Mouse (Mus musculus): ENCODE data around the gene Ccdc3. TPM values are rescaled to one million over a fixed set of nuclear protein-coding genes. Genes with fewer than 3 reads are reported as not detected.

Gene Ccdc3
- polyA plus RNA-seq, 1 experiment from 2014 or later = 3.9 TPM

GRCm38 (mm10) chr2:5139961-5140360, 2.4 kb downstream of the Ccdc3 start:
- peaks cover 26% of the 10 kb centered on the region for H3K27me3 ChIP-seq (ENCODE audit: control insufficient read depth, insufficient read depth, low read length)
- H3K9ac ChIP-seq (ENCODE audit: low read length) = no peak overlapping the region
- no peaks in the 10 kb centered on the region; the same call in 1 of the 2 replicates for H3K4me1 ChIP-seq (replicated peaks; ENCODE audit: control insufficient read depth, insufficient read depth, low read length)
- 39% methylated on average over 4 of the region's 4 CpGs for WGBS
- no peak overlapping the region for H3K4me3 ChIP-seq (ENCODE audit: low read depth, low read length)
- no peak overlapping the region for H3K4me2 ChIP-seq (ENCODE audit: low read depth, low read length, severe bottlenecking)
- no peak for ATAC-seq (replicated peaks; ENCODE audit: low FRiP score)
- no peak for DNase-seq (ENCODE audit: low spot score)
- H3K36me3 ChIP-seq (ENCODE audit: control insufficient read depth, insufficient read depth, low read length) = no peaks in the 10 kb centered on the region
- H3K27ac ChIP-seq (ENCODE audit: low read depth, low read length) = no peak overlapping the region
- no peaks in the 10 kb centered on the region for H3K9me3 ChIP-seq (ENCODE audit: control insufficient read depth, low read length)

- no peak overlapping the region for H3K4me3 ChIP-seq (ENCODE audit: low read depth, low read length)
- 73% methylated on average over 6 of the region's 6 CpGs for WGBS
- no peak overlapping the region for H3K27ac ChIP-seq (ENCODE audit: low read depth, low read length)
- no peaks in the 10 kb centered on the region for H3K9me3 ChIP-seq (ENCODE audit: control insufficient read depth, low read length)
- no peaks in the 10 kb centered on the region for H3K4me1 ChIP-seq (replicated peaks; ENCODE audit: control insufficient read depth, insufficient read depth, low read length)
- DNase-seq (ENCODE audit: low spot score) (no peak), ATAC-seq (replicated peaks; ENCODE audit: low FRiP score) (no peak)
- no peaks in the 10 kb centered on the region; the same call in 1 of the 2 replicates for H3K27me3 ChIP-seq (ENCODE audit: control insufficient read depth, insufficient read depth, low read length)
- no peak overlapping the region for H3K4me2 ChIP-seq (ENCODE audit: low read depth, low read length, severe bottlenecking)
- H3K9ac ChIP-seq (ENCODE audit: low read length) = no peak overlapping the region
- H3K36me3 ChIP-seq (ENCODE audit: control insufficient read depth, insufficient read depth, low read length) = no peaks in the 10 kb centered on the region
Measured at GRCm38 (mm10) chr2:5144446-5144845, 6.9 kb downstream of the Ccdc3 start.

GRCm38 (mm10) chr2:5147907-5148306, 10.3 kb downstream of the Ccdc3 start:
- Histone ChIP-seq H3K4me2 (ENCODE audit: low read depth, low read length, severe bottlenecking) (no peak overlapping the region), H3K27me3 (ENCODE audit: control insufficient read depth, insufficient read depth, low read length) (no peaks in the 10 kb centered on the region), H3K9ac (ENCODE audit: low read length) (no peak overlapping the region), H3K36me3 (ENCODE audit: control insufficient read depth, insufficient read depth, low read length) (no peaks in the 10 kb centered on the region), H3K9me3 (ENCODE audit: control insufficient read depth, low read length) (no peaks in the 10 kb centered on the region), H3K4me1 (replicated peaks; ENCODE audit: control insufficient read depth, insufficient read depth, low read length) (no peaks in the 10 kb centered on the region), H3K27ac (ENCODE audit: low read depth, low read length) (no peak overlapping the region), H3K4me3 (ENCODE audit: low read depth, low read length) (no peak overlapping the region)
- ATAC-seq (replicated peaks; ENCODE audit: low FRiP score) = no peak
- DNase-seq (ENCODE audit: low spot score) = no peak
- 86% methylated on average over 2 of the region's 2 CpGs for WGBS

- Histone ChIP-seq H3K27me3 (ENCODE audit: control insufficient read depth, insufficient read depth, low read length) (no peaks in the 10 kb centered on the region), H3K36me3 (ENCODE audit: control insufficient read depth, insufficient read depth, low read length) (no peaks in the 10 kb centered on the region), H3K27ac (ENCODE audit: low read depth, low read length) (no peak overlapping the region), H3K4me1 (replicated peaks; ENCODE audit: control insufficient read depth, insufficient read depth, low read length) (no peaks in the 10 kb centered on the region), H3K4me2 (ENCODE audit: low read depth, low read length, severe bottlenecking) (no peak overlapping the region), H3K9ac (ENCODE audit: low read length) (no peak overlapping the region), H3K9me3 (ENCODE audit: control insufficient read depth, low read length) (no peaks in the 10 kb centered on the region), H3K4me3 (ENCODE audit: low read depth, low read length) (no peak overlapping the region)
- ATAC-seq (replicated peaks; ENCODE audit: low FRiP score) = no peak
- whole genome bisulfite sequencing = 96% methylated on average over 5 of the region's 5 CpGs
- DNase-seq (ENCODE audit: low spot score) = no peak
Measured at GRCm38 (mm10) chr2:5154711-5155110, 17.1 kb downstream of the Ccdc3 start.

- Histone ChIP-seq H3K36me3 (ENCODE audit: control insufficient read depth, insufficient read depth, low read length) (no peaks in the 10 kb centered on the region), H3K4me3 (ENCODE audit: low read depth, low read length) (no peak overlapping the region), H3K27ac (ENCODE audit: low read depth, low read length) (no peak overlapping the region), H3K4me1 (replicated peaks; ENCODE audit: control insufficient read depth, insufficient read depth, low read length) (no peaks in the 10 kb centered on the region), H3K9me3 (ENCODE audit: control insufficient read depth, low read length) (no peaks in the 10 kb centered on the region), H3K4me2 (ENCODE audit: low read depth, low read length, severe bottlenecking) (no peak overlapping the region), H3K9ac (ENCODE audit: low read length) (no peak overlapping the region), H3K27me3 (ENCODE audit: control insufficient read depth, insufficient read depth, low read length) (no peaks in the 10 kb centered on the region)
- DNase-seq (ENCODE audit: low spot score) (no peak), ATAC-seq (replicated peaks; ENCODE audit: low FRiP score) (no peak)
- WGBS = 87% methylated on average over 11 of the region's 11 CpGs
Measured at GRCm38 (mm10) chr2:5160236-5160848, 22.8 kb downstream of the Ccdc3 start.

GRCm38 (mm10) chr2:5161002-5161745, 23.6 kb downstream of the Ccdc3 start:
- H3K9ac ChIP-seq (ENCODE audit: low read length) = no peak overlapping the region
- 70% methylated on average over 11 of the region's 11 CpGs for WGBS
- no peaks in the 10 kb centered on the region for H3K4me1 ChIP-seq (replicated peaks; ENCODE audit: control insufficient read depth, insufficient read depth, low read length)
- no peak overlapping the region for H3K27ac ChIP-seq (ENCODE audit: low read depth, low read length)
- H3K27me3 ChIP-seq (ENCODE audit: control insufficient read depth, insufficient read depth, low read length) = no peaks in the 10 kb centered on the region
- H3K36me3 ChIP-seq (ENCODE audit: control insufficient read depth, insufficient read depth, low read length) = no peaks in the 10 kb centered on the region
- ATAC-seq (replicated peaks; ENCODE audit: low FRiP score) (no peak), DNase-seq (ENCODE audit: low spot score) (no peak)
- no peaks in the 10 kb centered on the region for H3K9me3 ChIP-seq (ENCODE audit: control insufficient read depth, low read length)
- H3K4me3 ChIP-seq (ENCODE audit: low read depth, low read length) = no peak overlapping the region
- no peak overlapping the region for H3K4me2 ChIP-seq (ENCODE audit: low read depth, low read length, severe bottlenecking)

- Histone ChIP-seq H3K4me1 (replicated peaks; ENCODE audit: control insufficient read depth, insufficient read depth, low read length) (no peaks in the 10 kb centered on the region), H3K9me3 (ENCODE audit: control insufficient read depth, low read length) (no peaks in the 10 kb centered on the region), H3K36me3 (ENCODE audit: control insufficient read depth, insufficient read depth, low read length) (no peaks in the 10 kb centered on the region), H3K4me3 (ENCODE audit: low read depth, low read length) (no peak overlapping the region), H3K4me2 (ENCODE audit: low read depth, low read length, severe bottlenecking) (no peak overlapping the region), H3K27ac (ENCODE audit: low read depth, low read length) (no peak overlapping the region), H3K9ac (ENCODE audit: low read length) (no peak overlapping the region), H3K27me3 (ENCODE audit: control insufficient read depth, insufficient read depth, low read length) (no peaks in the 10 kb centered on the region)
- no peak for DNase-seq (ENCODE audit: low spot score)
- WGBS = 83% methylated on average over 3 of the region's 3 CpGs
- ATAC-seq (replicated peaks; ENCODE audit: low FRiP score) = no peak
Measured at GRCm38 (mm10) chr2:5161908-5162674, 24.5 kb downstream of the Ccdc3 start.

- DNase-seq (ENCODE audit: low spot score) (no peak), ATAC-seq (replicated peaks; ENCODE audit: low FRiP score) (no peak)
- Histone ChIP-seq H3K27me3 (ENCODE audit: control insufficient read depth, insufficient read depth, low read length) (no peaks in the 10 kb centered on the region), H3K4me2 (ENCODE audit: low read depth, low read length, severe bottlenecking) (no peak overlapping the region), H3K9ac (ENCODE audit: low read length) (no peak overlapping the region), H3K9me3 (ENCODE audit: control insufficient read depth, low read length) (no peaks in the 10 kb centered on the region), H3K4me1 (replicated peaks; ENCODE audit: control insufficient read depth, insufficient read depth, low read length) (no peaks in the 10 kb centered on the region), H3K4me3 (ENCODE audit: low read depth, low read length) (no peak overlapping the region), H3K27ac (ENCODE audit: low read depth, low read length) (no peak overlapping the region), H3K36me3 (ENCODE audit: control insufficient read depth, insufficient read depth, low read length) (no peaks in the 10 kb centered on the region)
- 63% methylated on average over 5 of the region's 5 CpGs for WGBS
Measured at GRCm38 (mm10) chr2:5162756-5163155, 25.2 kb downstream of the Ccdc3 start.

All from forebrain, embryonic 11.5 days (tissue).